Mouse (Mus musculus) neural tube, embryonic 14.5 days (tissue): Measurements from ENCODE around the gene Gpc2. TPM values are rescaled to one million over a fixed set of nuclear protein-coding genes. Genes with fewer than 3 reads are reported as not detected.

Experiments
- ATAC-seq: fragments of 200-750 bp; cut with Nextera tagmentation; 2 replicates; pipeline ENCODE4 v1.8.0; 2017; ENCODE audit warnings: low read depth, mild to moderate bottlenecking, moderate TSS enrichment, moderate library complexity
- H3K27ac ChIP-seq: fragments of 300-500 bp; sonication (generic); 2 replicates; pipeline ENCODE4 v1.5.1; 2014; ENCODE audit warnings: low read depth, mild to moderate bottlenecking, control low read depth, low read length, moderate library complexity, mixed read lengths
- H3K27me3 ChIP-seq: fragments of 300-500 bp; sonication (generic); 2 replicates; pipeline ENCODE4 v1.6.1; 2014; ENCODE audit warnings: low read length; ENCODE audit not compliant: control insufficient read depth, insufficient read depth
- H3K36me3 ChIP-seq: fragments of 300-500 bp; sonication (generic); 2 replicates; pipeline ENCODE4 v1.6.1; 2014; ENCODE audit warnings: low read length, mixed read lengths; ENCODE audit not compliant: control insufficient read depth, insufficient read depth
- H3K4me1 ChIP-seq: fragments of 300-500 bp; sonication (generic); 2 replicates; pipeline ENCODE4 v1.6.1; 2014; ENCODE audit warnings: low read length; ENCODE audit not compliant: control insufficient read depth, insufficient read depth
- H3K4me2 ChIP-seq: fragments of 300-500 bp; sonication (generic); 2 replicates; pipeline ENCODE4 v1.6.1; 2014; ENCODE audit warnings: mild to moderate bottlenecking, low read depth, low read length, control low read depth
- H3K4me3 ChIP-seq: fragments of 300-500 bp; sonication (generic); 2 replicates; pipeline ENCODE4 v1.5.1; 2014; ENCODE audit warnings: low read depth, low read length, control low read depth, mixed read lengths
- H3K9ac ChIP-seq: fragments of 300-500 bp; sonication (generic); replicated peaks from 2 replicates; pipeline ENCODE4 v1.6.1; 2014; ENCODE audit warnings: low read depth, mild to moderate bottlenecking, control low read depth, low read length, mixed read lengths
- H3K9me3 ChIP-seq: fragments of 300-500 bp; sonication (generic); 2 replicates; pipeline ENCODE4 v1.6.1; 2016; ENCODE audit warnings: low read length; ENCODE audit not compliant: control insufficient read depth
- WGBS: fragments of 180-500 bp; shearing (Covaris S2); extraction: QIAGEN DNeasy Blood & Tissue Kit; methylation state at CpG from one replicate; pipeline ENCODE4 v1.1.7; 2014; 5-methylcytosine and 5-hydroxymethylcytosine counted together
- polyA plus RNA-seq: library from polyadenylated mRNA; unstranded; fragments of >200 nt; fragmentation: Nextera tagmentation; extraction: Ambion mirVana; gene quantifications from 2 replicates; pipeline ENCODE4 v1.2.1, GENCODE M21; 2014

Gpc2 gene
- polyA plus RNA-seq, 1 experiment from 2014 or later: 25.8 TPM

GRCm38 (mm10) chr5:138233778-138234177, 46.0 kb downstream of the Gpc2 start:
- Histone ChIP-seq H3K27ac (no peak overlapping the region), H3K4me3 (no peak overlapping the region), H3K9ac (no peak overlapping the region), H3K36me3 (no peaks in the 10 kb centered on the region), H3K27me3 (no peaks in the 10 kb centered on the region), H3K4me2 (no peak overlapping the region), H3K9me3 (no peaks in the 10 kb centered on the region), H3K4me1 (no peaks in the 10 kb centered on the region)
- no peak for ATAC-seq
- WGBS: 90% methylated on average over 2 of the region's 2 CpGs

GRCm38 (mm10) chr5:138229511-138229910, 50.3 kb downstream of the Gpc2 start:
- H3K9ac ChIP-seq: no peak overlapping the region
- H3K4me1 ChIP-seq: no peaks in the 10 kb centered on the region
- H3K4me3 ChIP-seq: no peak overlapping the region
- ATAC-seq: no peak
- H3K27me3 ChIP-seq: no peaks in the 10 kb centered on the region
- no peak overlapping the region for H3K27ac ChIP-seq
- H3K4me2 ChIP-seq: no peak overlapping the region
- no peaks in the 10 kb centered on the region for H3K9me3 ChIP-seq
- 91% methylated on average over 3 of the region's 3 CpGs for WGBS
- no peaks in the 10 kb centered on the region for H3K36me3 ChIP-seq

GRCm38 (mm10) chr5:138228026-138228425, 51.8 kb downstream of the Gpc2 start:
- no peak overlapping the region for H3K9ac ChIP-seq
- H3K4me2 ChIP-seq: no peak overlapping the region
- H3K27ac ChIP-seq: no peak overlapping the region
- H3K36me3 ChIP-seq: no peaks in the 10 kb centered on the region
- H3K4me1 ChIP-seq: no peaks in the 10 kb centered on the region
- no peaks in the 10 kb centered on the region for H3K27me3 ChIP-seq
- no peak for ATAC-seq
- H3K9me3 ChIP-seq: no peaks in the 10 kb centered on the region
- no peak overlapping the region for H3K4me3 ChIP-seq
- 64% methylated on average over 3 of the region's 3 CpGs for WGBS

- H3K27me3 ChIP-seq: no peaks in the 10 kb centered on the region
- no peak overlapping the region for H3K9ac ChIP-seq
- no peaks in the 10 kb centered on the region for H3K4me1 ChIP-seq
- ATAC-seq: no peak
- H3K27ac ChIP-seq: no peak overlapping the region
- H3K36me3 ChIP-seq: no peaks in the 10 kb centered on the region
- no peak overlapping the region for H3K4me2 ChIP-seq
- no peak overlapping the region for H3K4me3 ChIP-seq
- H3K9me3 ChIP-seq: no peaks in the 10 kb centered on the region
- 79% methylated on average over 2 of the region's 2 CpGs for WGBS
Observed at GRCm38 (mm10) chr5:138227367-138227766, 52.4 kb downstream of the Gpc2 start.

GRCm38 (mm10) chr5:138226491-138226890, 53.3 kb downstream of the Gpc2 start:
- 84% methylated on average over 4 of the region's 4 CpGs for WGBS
- Histone ChIP-seq H3K36me3 (no peaks in the 10 kb centered on the region), H3K9me3 (no peaks in the 10 kb centered on the region), H3K4me3 (no peak overlapping the region), H3K9ac (no peak overlapping the region), H3K27ac (no peak overlapping the region), H3K4me1 (no peaks in the 10 kb centered on the region), H3K27me3 (no peaks in the 10 kb centered on the region), H3K4me2 (no peak overlapping the region)
- no peak for ATAC-seq

GRCm38 (mm10) chr5:138225700-138226099, 54.1 kb downstream of the Gpc2 start, which contains the start of gene Nxpe5:
Gene Nxpe5, plus strand, starts transcription at chr5:138225898.
- H3K36me3 ChIP-seq: no peaks in the 10 kb centered on the region
- WGBS: 64% methylated on average over 2 of the region's 2 CpGs
- H3K4me2 ChIP-seq: no peak within 1 kb of the TSS
- no peak within 1 kb of the TSS for H3K27ac ChIP-seq
- H3K27me3 ChIP-seq: no peaks in the 10 kb centered on the region
- no peaks in the 10 kb centered on the region for H3K4me1 ChIP-seq
- no peak within 1 kb of the TSS for H3K9ac ChIP-seq
- ATAC-seq: no peak
- H3K9me3 ChIP-seq: no peaks in the 10 kb centered on the region
- no peak within 1 kb of the TSS for H3K4me3 ChIP-seq

Other genes starting within 250 kb of the Gpc2 start
- not detected in 2 replicates for gene Smok3c, start 226.8 kb downstream of the Gpc2 start, polyA plus RNA-seq
- gene Zkscan1, start 194.9 kb downstream of the Gpc2 start, polyA plus RNA-seq: 31.2 and 39.4 TPM in 2 replicates
- 90.9 and 98.7 TPM in 2 replicates for gene Zscan21, start 163.1 kb downstream of the Gpc2 start, polyA plus RNA-seq
- gene Zfp113, start 124.3 kb downstream of the Gpc2 start, polyA plus RNA-seq: 25.3 and 25.8 TPM in 2 replicates
- gene Cops6, start 118.9 kb downstream of the Gpc2 start, polyA plus RNA-seq: 245 and 252 TPM in 2 replicates
- 17.2 and 17.7 TPM in 2 replicates for gene Ap4m1, start 108.0 kb downstream of the Gpc2 start, polyA plus RNA-seq
- 71.5 and 81.4 TPM in 2 replicates for gene Mcm7, start 107.6 kb downstream of the Gpc2 start, polyA plus RNA-seq
- 71.7 and 73.2 TPM in 2 replicates for gene Taf6, start 92.6 kb downstream of the Gpc2 start, polyA plus RNA-seq
- 22.7 and 29.2 TPM in 2 replicates for gene Cnpy4, start 92.5 kb downstream of the Gpc2 start, polyA plus RNA-seq
- 12.9 and 14.6 TPM in 2 replicates for gene Mblac1, start 85.7 kb downstream of the Gpc2 start, polyA plus RNA-seq
- gene Nxpe5, start 54.1 kb downstream of the Gpc2 start, polyA plus RNA-seq: not detected in 2 replicates
- gene Lamtor4, start 24.5 kb downstream of the Gpc2 start, polyA plus RNA-seq: 71.7 and 90.4 TPM in 2 replicates
- gene BC037034, start 16.0 kb downstream of the Gpc2 start, polyA plus RNA-seq: 16.3 and 16.5 TPM in 2 replicates
- 2.2 and 3.4 TPM in 2 replicates for gene Gal3st4, start 7.2 kb downstream of the Gpc2 start, polyA plus RNA-seq
- 0.11 TPM in 1 of 2 replicates, not detected in the other for gene Gm43720, start within 50 bp of the Gpc2 start, polyA plus RNA-seq
- 9.3 and 12.5 TPM in 2 replicates for gene Stag3, start 235 bp upstream of the Gpc2 start, polyA plus RNA-seq
- not detected in 2 replicates for gene Pvrig, start 62.0 kb upstream of the Gpc2 start, polyA plus RNA-seq
- 82.6 and 87.0 TPM in 2 replicates for gene Zfp157, start 161.5 kb upstream of the Gpc2 start, polyA plus RNA-seq